Mouse (Mus musculus): Measurements from ENCODE around the gene Lrrc55.
A peak's percentile ranks its signal among the peaks of the same experiment; 100 is the strongest.

DNA sequence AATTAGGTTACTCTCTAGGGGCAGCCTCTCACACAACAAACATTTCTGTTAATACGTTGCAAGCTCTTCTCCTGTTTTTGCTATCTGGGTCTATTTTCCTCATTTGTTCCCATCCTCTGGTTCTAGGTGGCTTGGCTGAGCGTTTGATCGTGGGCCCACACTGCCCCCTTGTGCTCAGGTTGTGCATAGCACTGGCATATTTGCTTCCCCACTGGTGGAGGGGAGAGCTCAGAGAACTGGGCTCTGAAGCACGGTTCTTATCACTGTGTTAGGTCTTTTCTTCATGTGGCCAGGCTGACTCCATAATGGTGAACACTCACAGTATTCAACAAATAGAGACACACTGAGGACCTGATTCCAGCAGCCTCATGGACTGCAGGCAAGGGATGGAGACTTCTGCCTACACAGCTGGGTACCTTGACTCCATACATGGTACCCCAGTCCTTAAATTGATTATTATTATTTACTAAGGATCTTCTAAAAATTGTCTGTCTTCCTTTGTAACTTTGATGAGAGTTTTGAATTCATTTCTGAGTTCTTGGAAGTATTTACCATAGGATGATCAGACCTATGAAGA, 49.6 kb upstream of the Lrrc55 start:
- peak; percentile 98 for TF ChIP-seq CTCF (IDR thresholded peaks at IDR 0.05; ENCODE audit: control insufficient read depth, insufficient read depth, low read length)
- TF ChIP-seq POLR2A (IDR thresholded peaks at IDR 0.05; ENCODE audit: borderline replicate concordance, control insufficient read depth, low read depth, low read length) = no peak

Data from bone marrow, adult 2 months (tissue).